In genomic region chr4:102397334-102397733, GRCm38 (mm10) we compare ENCODE assay signal across 28 mouse cellular contexts.
"Had no signal": no experiment of that assay in that cellular context is flagged by ENCODE, and none has a peak within 500 bp of the region (broad histone marks: within the 10 kb centered on the region; RNA-seq: fewer than 3 reads in every experiment).

No protein-coding gene starts in this region.

- H3K4me1 ChIP-seq: hindbrain, embryonic 10.5 days; hindbrain, embryonic 12.5 days; intestine, embryonic 15.5 days; kidney, embryonic 15.5 days; limb, embryonic 13.5 days; limb, embryonic 15.5 days; liver, embryonic 12.5 days had no signal

- H3K27me3 ChIP-seq: heart, embryonic 13.5 days; heart, embryonic 15.5 days; hindbrain, embryonic 12.5 days; intestine, embryonic 15.5 days; kidney, embryonic 15.5 days; limb, embryonic 13.5 days; limb, embryonic 15.5 days; liver, embryonic 12.5 days had no signal

- H3K4me3 ChIP-seq: heart, embryonic 13.5 days; heart, embryonic 15.5 days; hindbrain, embryonic 10.5 days; hindbrain, embryonic 12.5 days; intestine, embryonic 15.5 days; kidney, embryonic 15.5 days; limb, embryonic 13.5 days; limb, embryonic 15.5 days; liver, embryonic 12.5 days had no signal

- H3K27ac ChIP-seq: hindbrain, embryonic 10.5 days; hindbrain, embryonic 12.5 days; hindbrain, embryonic 14.5 days; intestine, embryonic 15.5 days; kidney, embryonic 15.5 days; kidney, postnatal 0 days; limb, embryonic 13.5 days; limb, embryonic 15.5 days; liver, embryonic 12.5 days; liver, embryonic 14.5 days had no signal

- H3K36me3 ChIP-seq: heart, embryonic 15.5 days; hindbrain, embryonic 10.5 days; hindbrain, embryonic 12.5 days; intestine, embryonic 15.5 days; kidney, embryonic 15.5 days; limb, embryonic 13.5 days; limb, embryonic 15.5 days; liver, embryonic 12.5 days had no signal

- H3K4me2 ChIP-seq: heart, embryonic 11.5 days; heart, embryonic 13.5 days; heart, embryonic 15.5 days; hindbrain, embryonic 12.5 days; hindbrain, embryonic 14.5 days; intestine, embryonic 15.5 days; kidney, embryonic 15.5 days; limb, embryonic 13.5 days; limb, embryonic 15.5 days; liver, embryonic 12.5 days had no signal

- DNase-seq: forebrain, postnatal 0 days; gastrocnemius, postnatal 25 days; heart, adult 18-20 months; heart, postnatal 10 days; heart, postnatal 4 days; kidney, adult 18-20 months; kidney, adult 8-10 months; kidney, postnatal 14 days; kidney, postnatal 36 days; layer of hippocampus, adult 9-11 months; layer of hippocampus, postnatal 36 days; left cerebral cortex, postnatal 4 days had no signal

- ATAC-seq: forebrain, postnatal 0 days; hindbrain, embryonic 16.5 days; inflammation-experienced regulatory T-cells, adult 6 months; intestine, embryonic 15.5 days; intestine, postnatal 0 days; liver, embryonic 12.5 days had no signal

- H3K9ac ChIP-seq: forebrain, postnatal 0 days; heart, embryonic 13.5 days; heart, embryonic 15.5 days; hindbrain, embryonic 12.5 days; hindbrain, embryonic 14.5 days; intestine, embryonic 15.5 days; kidney, embryonic 15.5 days; limb, embryonic 13.5 days; limb, embryonic 15.5 days; liver, embryonic 12.5 days; liver, embryonic 14.5 days had no signal

- H3K9me3 ChIP-seq: heart, embryonic 15.5 days; hindbrain, embryonic 12.5 days; intestine, embryonic 15.5 days; kidney, embryonic 15.5 days; limb, embryonic 15.5 days had no signal
